ENCODE assay signal across 8 mouse cellular contexts in the genomic region with DNA sequence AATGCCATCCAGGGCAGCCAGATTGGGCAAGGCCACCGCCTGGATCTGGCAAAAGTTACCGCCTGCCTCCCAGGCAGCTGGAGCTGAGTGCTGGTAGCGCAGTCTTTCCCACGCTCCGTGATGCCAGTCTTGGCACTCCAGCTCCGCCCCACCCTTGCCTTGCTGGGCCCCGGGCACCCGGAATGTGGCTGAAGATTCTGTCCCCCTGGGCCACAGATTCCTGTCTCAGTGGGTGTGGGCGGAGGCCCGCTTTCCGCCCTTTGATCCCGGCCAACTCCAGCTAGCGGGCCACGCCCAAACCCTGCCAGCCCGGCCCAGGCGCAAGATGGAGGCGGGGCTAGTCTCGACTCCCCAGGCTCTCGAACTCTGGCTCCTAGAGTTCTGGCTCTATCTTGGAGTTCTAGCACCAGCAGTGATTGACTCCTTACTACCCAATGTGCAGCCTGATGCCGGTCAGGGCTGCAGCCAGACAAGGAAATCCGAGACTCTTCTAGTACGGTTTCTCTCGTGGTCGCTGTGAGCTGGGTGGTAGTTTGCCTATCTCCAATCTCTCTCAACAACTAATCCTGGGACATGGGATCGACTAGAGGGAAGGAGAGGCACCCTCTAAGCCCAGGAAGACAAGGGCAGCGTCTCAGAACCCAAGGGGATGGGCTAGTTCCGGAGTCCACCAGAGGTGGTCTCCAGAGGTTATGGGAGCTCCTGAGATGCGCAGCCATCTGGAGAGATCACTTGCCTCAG. TPM values are rescaled to one million over a fixed set of nuclear protein-coding genes. Genes with fewer than 3 reads are reported as not detected.
DNase-seq lines count a peak whose midpoint lies in the region; ATAC-seq and TF ChIP-seq lines count a peak whose summit lies in the region.

No protein-coding gene starts in this region.

- 7% methylated on average over 28 of the region's 28 CpGs for WGBS in thymus, adult 2 months
- 6% methylated on average over 28 of the region's 28 CpGs for WGBS in embryonic facial prominence, embryonic 10.5 days
- 6% methylated on average over 28 of the region's 28 CpGs for WGBS in liver, postnatal 0 days (ENCODE audit: insufficient replicate concordance)
- 4% methylated on average over 28 of the region's 28 CpGs for WGBS in neural tube, embryonic 13.5 days

- TF ChIP-seq CTCF in thymus, adult 2 months (IDR thresholded peaks at IDR 0.05; ENCODE audit: borderline replicate concordance, control insufficient read depth, extremely low read depth, insufficient read depth, low read length, poor library complexity): no peak
- TF ChIP-seq CTCF in liver, postnatal 0 days (IDR thresholded peaks at IDR 0.05; ENCODE audit: low read depth): no peak

- ATAC-seq in liver, postnatal 0 days: no peak
- ATAC-seq in neural tube, embryonic 13.5 days (ENCODE audit: low read depth): no peak; the same call in 1 of the 2 replicates

- no peak overlapping the region; the same call in 1 of the 2 replicates for H3K9ac ChIP-seq in liver, postnatal 0 days (replicated peaks)
- H3K9ac ChIP-seq in neural tube, embryonic 13.5 days: peak overlapping the region; percentile 18; the same call in 1 of the 2 replicates

- peak overlapping the region; percentile 6; the same call in 1 of the 2 replicates for H3K4me3 ChIP-seq in thymus, adult 2 months (ENCODE audit: control insufficient read depth, insufficient read depth, low read length)
- H3K4me3 ChIP-seq in embryonic facial prominence, embryonic 10.5 days: peak overlapping the region; percentile 59
- H3K4me3 ChIP-seq in liver, postnatal 0 days (ENCODE audit: low read depth, low read length): peak overlapping the region; percentile 17; the same call in 1 of the 2 replicates
- no peak overlapping the region for H3K4me3 ChIP-seq in neural tube, embryonic 13.5 days

- peak overlapping the region; percentile 46 for H3K4me2 ChIP-seq in liver, postnatal 0 days (ENCODE audit: low read depth, low read length)
- peak overlapping the region; percentile 37 for H3K4me2 ChIP-seq in neural tube, embryonic 13.5 days

- no peak for TF ChIP-seq EP300 in liver, postnatal 0 days (IDR thresholded peaks at IDR 0.05; ENCODE audit: low read depth)

- peak; percentile 55 for DNase-seq in thymus, adult 2 months
- no peak for DNase-seq in thymus, adult 18-20 months
- peak; percentile 58 for DNase-seq in embryonic facial prominence, embryonic 10.5 days (ENCODE audit: low spot score)
- peak; percentile 76 to 82 for DNase-seq in heart, adult 9 months (ENCODE audit: low spot score in 2 of 2)
- DNase-seq in kidney, adult 11 months: peak; percentile 75
- DNase-seq in liver, postnatal 0 days: peak; percentile 59
- DNase-seq in spleen, adult 18-20 months: no peak

- H3K27me3 ChIP-seq in thymus, adult 2 months (ENCODE audit: control insufficient read depth, insufficient read depth, low read length): peaks cover 12% of the 10 kb centered on the region; the same call in 1 of the 2 replicates
- peaks cover 96% of the 10 kb centered on the region for H3K27me3 ChIP-seq in embryonic facial prominence, embryonic 10.5 days (replicated peaks; ENCODE audit: low read depth, poor library complexity, severe bottlenecking)
- H3K27me3 ChIP-seq in liver, postnatal 0 days (ENCODE audit: insufficient read depth, low read length): peaks cover 52% of the 10 kb centered on the region
- H3K27me3 ChIP-seq in neural tube, embryonic 13.5 days: peaks cover 82% of the 10 kb centered on the region

- TF ChIP-seq POLR2A in thymus, adult 2 months (IDR thresholded peaks at IDR 0.05; ENCODE audit: control insufficient read depth, extremely low read depth, insufficient read depth, low read length, poor library complexity): no peak

- peaks cover 58% of the 10 kb centered on the region for H3K4me1 ChIP-seq in thymus, adult 2 months (replicated peaks; ENCODE audit: control insufficient read depth, insufficient read depth, low read length)
- peaks cover 44% of the 10 kb centered on the region for H3K4me1 ChIP-seq in embryonic facial prominence, embryonic 10.5 days
- peaks cover 22% of the 10 kb centered on the region for H3K4me1 ChIP-seq in liver, postnatal 0 days (ENCODE audit: insufficient read depth)
- peaks cover 33% of the 10 kb centered on the region for H3K4me1 ChIP-seq in neural tube, embryonic 13.5 days (replicated peaks)

- no peaks in the 10 kb centered on the region for H3K9me3 ChIP-seq in embryonic facial prominence, embryonic 10.5 days
- no peaks in the 10 kb centered on the region for H3K9me3 ChIP-seq in liver, postnatal 0 days (ENCODE audit: low read length)
- no peaks in the 10 kb centered on the region for H3K9me3 ChIP-seq in neural tube, embryonic 13.5 days

- H3K27ac ChIP-seq in thymus, adult 2 months (ENCODE audit: control insufficient read depth, insufficient read depth, low read length): no peak overlapping the region
- H3K27ac ChIP-seq in embryonic facial prominence, embryonic 10.5 days (replicated peaks): no peak overlapping the region; the same call in 1 of the 2 replicates
- no peak overlapping the region for H3K27ac ChIP-seq in liver, postnatal 0 days (ENCODE audit: low read depth)
- H3K27ac ChIP-seq in neural tube, embryonic 13.5 days (replicated peaks): no peak overlapping the region

- H3K36me3 ChIP-seq in thymus, adult 2 months (ENCODE audit: control insufficient read depth, insufficient read depth, low read length): no peaks in the 10 kb centered on the region
- H3K36me3 ChIP-seq in embryonic facial prominence, embryonic 10.5 days (replicated peaks): no peaks in the 10 kb centered on the region
- no peaks in the 10 kb centered on the region for H3K36me3 ChIP-seq in liver, postnatal 0 days (replicated peaks; ENCODE audit: insufficient read depth, low read length)
- H3K36me3 ChIP-seq in neural tube, embryonic 13.5 days: no peaks in the 10 kb centered on the region

RNA-seq across cellular contexts. Expression of gene Gpr132, which starts 8.5 kb away (rescaled TPM):
- polyA plus RNA-seq in thymus, adult 2 months (2012; rRNA removed): 256 and 265 TPM in 2 replicates
- polyA plus RNA-seq in embryonic facial prominence, embryonic 10.5 days (2016; fragmentation: Nextera tagmentation; extraction: Ambion mirVana): 0.30 TPM in 1 of 2 replicates, not detected in the other
- polyA plus RNA-seq in liver, postnatal 0 days (2015; fragmentation: Nextera tagmentation; extraction: Ambion mirVana): 0.26 and 0.34 TPM in 2 replicates
- not detected in 2 replicates for polyA plus RNA-seq in neural tube, embryonic 13.5 days (2015; fragmentation: Nextera tagmentation; extraction: Ambion mirVana)

RNA-seq across cellular contexts. Expression of gene Cdca4, which starts 47.3 kb away (rescaled TPM):
- polyA plus RNA-seq in thymus, adult 2 months (2012; rRNA removed): 124 and 126 TPM in 2 replicates
- polyA plus RNA-seq in embryonic facial prominence, embryonic 10.5 days (2016; fragmentation: Nextera tagmentation; extraction: Ambion mirVana): 180 and 183 TPM in 2 replicates
- 29.8 and 30.4 TPM in 2 replicates for polyA plus RNA-seq in liver, postnatal 0 days (2015; fragmentation: Nextera tagmentation; extraction: Ambion mirVana)
- polyA plus RNA-seq in neural tube, embryonic 13.5 days (2015; fragmentation: Nextera tagmentation; extraction: Ambion mirVana): 46.9 and 56.1 TPM in 2 replicates

RNA-seq across cellular contexts. Expression of gene Jag2, which starts 53.1 kb away (rescaled TPM):
- polyA plus RNA-seq in thymus, adult 2 months (2012; rRNA removed): 58.7 and 61.5 TPM in 2 replicates
- polyA plus RNA-seq in embryonic facial prominence, embryonic 10.5 days (2016; fragmentation: Nextera tagmentation; extraction: Ambion mirVana): 4.8 and 5.3 TPM in 2 replicates
- polyA plus RNA-seq in liver, postnatal 0 days (2015; fragmentation: Nextera tagmentation; extraction: Ambion mirVana): 0.14 and 0.22 TPM in 2 replicates
- 8.6 and 9.6 TPM in 2 replicates for polyA plus RNA-seq in neural tube, embryonic 13.5 days (2015; fragmentation: Nextera tagmentation; extraction: Ambion mirVana)

Comparison
In these comparisons a context has a peak if more than half of its experiments do, and no peak if none do; other contexts are left out.
1. DNase-seq: peak in thymus, adult 2 months (single experiment), embryonic facial prominence, embryonic 10.5 days (single experiment), heart, adult 9 months (2 of 2), kidney, adult 11 months (single experiment) and liver, postnatal 0 days (single experiment); none in thymus, adult 18-20 months (0 of 2) and spleen, adult 18-20 months (0 of 2).
2. RNA of gene Gpr132, which starts 8.5 kb away (polyA plus RNA-seq): 256 to 265 TPM in thymus, adult 2 months; 0.26 to 0.34 TPM in liver, postnatal 0 days, 0.30 TPM in embryonic facial prominence, embryonic 10.5 days and not detected in neural tube, embryonic 13.5 days; every median in the first group is over 100 times any median in the second.